Mouse (Mus musculus): ENCODE results near the gene Cd47. TPM values are rescaled to one million over a fixed set of nuclear protein-coding genes. Genes with fewer than 3 reads are reported as not detected.
A peak's percentile ranks its signal among the peaks of the same experiment; 100 is the strongest.

Gene Cd47
- total RNA-seq (2022), result 10 to 100 TPM; 82.2 to 91.4 (median 87.5) TPM

- DNase-seq (ENCODE audit: low spot score), result peak; percentile 35
Measured at GRCm38 (mm10) chr16:49799597-49800561, at the start of gene Cd47. Gene Cd47, plus strand, starts transcription at chr16:49800533.

- no peak for DNase-seq (ENCODE audit: low spot score)
Measured at GRCm38 (mm10) chr16:49752906-49753305, 47.4 kb upstream of the Cd47 start.

GRCm38 (mm10) chr16:49753318-49753717 lies 47.0 kb upstream of the Cd47 start:
- no peak for DNase-seq (ENCODE audit: low spot score)

GRCm38 (mm10) chr16:49760517-49761203 lies 39.7 kb upstream of the Cd47 start:
- DNase-seq (ENCODE audit: low spot score), result no peak

- DNase-seq (ENCODE audit: low spot score), result no peak
Measured at GRCm38 (mm10) chr16:49761981-49762380, 38.4 kb upstream of the Cd47 start.

- DNase-seq (ENCODE audit: low spot score), result peak; percentile 47
Measured at GRCm38 (mm10) chr16:49766326-49766725, 34.0 kb upstream of the Cd47 start.

- DNase-seq (ENCODE audit: low spot score), result no peak
Measured at GRCm38 (mm10) chr16:49768491-49769031, 31.8 kb upstream of the Cd47 start.

GRCm38 (mm10) chr16:49769831-49770261 lies 30.5 kb upstream of the Cd47 start:
- no peak for DNase-seq (ENCODE audit: low spot score)

GRCm38 (mm10) chr16:49770320-49771189 lies 29.8 kb upstream of the Cd47 start:
- no peak for DNase-seq (ENCODE audit: low spot score)

GRCm38 (mm10) chr16:49771609-49772396 lies 28.5 kb upstream of the Cd47 start:
- DNase-seq (ENCODE audit: low spot score), result no peak

- DNase-seq (ENCODE audit: low spot score), result no peak
Measured at GRCm38 (mm10) chr16:49772576-49772975, 27.8 kb upstream of the Cd47 start.

GRCm38 (mm10) chr16:49773068-49773467 lies 27.3 kb upstream of the Cd47 start:
- no peak for DNase-seq (ENCODE audit: low spot score)

- DNase-seq (ENCODE audit: low spot score), result no peak
Measured at GRCm38 (mm10) chr16:49774059-49775001, 26.0 kb upstream of the Cd47 start.

- DNase-seq (ENCODE audit: low spot score), result no peak
Measured at GRCm38 (mm10) chr16:49775002-49775966, 25.0 kb upstream of the Cd47 start.

GRCm38 (mm10) chr16:49776981-49777380 lies 23.4 kb upstream of the Cd47 start:
- DNase-seq (ENCODE audit: low spot score), result no peak

GRCm38 (mm10) chr16:49781556-49782156 lies 18.7 kb upstream of the Cd47 start:
- no peak for DNase-seq (ENCODE audit: low spot score)

GRCm38 (mm10) chr16:49783369-49783768 lies 17.0 kb upstream of the Cd47 start:
- no peak for DNase-seq (ENCODE audit: low spot score)

GRCm38 (mm10) chr16:49786116-49786515 lies 14.2 kb upstream of the Cd47 start:
- no peak for DNase-seq (ENCODE audit: low spot score)
